Mouse (Mus musculus): Measurements from ENCODE around the gene Gm5592.
"Not testable (repeated sequence)": the region's sequence is repeated elsewhere in the genome, so short reads cannot be mapped to it uniquely, and the experiment has no call there.

Gm5592 gene

GRCm38 (mm10) chr7:41153541-41153940 is at the start of gene Gm5592:
TSS of gene Gm5592 (plus strand) at chr7:41153841.
- not testable (repeated sequence) for DNase-seq (ENCODE audit: low spot score in 2 of 2)

GRCm38 (mm10) chr7:41155806-41156205 is 2.2 kb downstream of the Gm5592 start:
- peak in 1 of 2 experiments; percentile 65 for DNase-seq (ENCODE audit: low spot score in 2 of 2)

- DNase-seq (ENCODE audit: low spot score in 2 of 2) = peak in 1 of 2 experiments; percentile 64
Observed at GRCm38 (mm10) chr7:41157879-41158278, 4.2 kb downstream of the Gm5592 start.

- DNase-seq (ENCODE audit: low spot score in 2 of 2) = peak in 1 of 2 experiments; percentile 62
Observed at GRCm38 (mm10) chr7:41158562-41158961, 4.9 kb downstream of the Gm5592 start.

GRCm38 (mm10) chr7:41193671-41194070 is 40.0 kb downstream of the Gm5592 start:
- DNase-seq (ENCODE audit: low spot score in 2 of 2) = no peak

All from spleen, postnatal 4 days (tissue).